Mouse (Mus musculus): ENCODE measurements around the gene Ifngr1.

DNA sequence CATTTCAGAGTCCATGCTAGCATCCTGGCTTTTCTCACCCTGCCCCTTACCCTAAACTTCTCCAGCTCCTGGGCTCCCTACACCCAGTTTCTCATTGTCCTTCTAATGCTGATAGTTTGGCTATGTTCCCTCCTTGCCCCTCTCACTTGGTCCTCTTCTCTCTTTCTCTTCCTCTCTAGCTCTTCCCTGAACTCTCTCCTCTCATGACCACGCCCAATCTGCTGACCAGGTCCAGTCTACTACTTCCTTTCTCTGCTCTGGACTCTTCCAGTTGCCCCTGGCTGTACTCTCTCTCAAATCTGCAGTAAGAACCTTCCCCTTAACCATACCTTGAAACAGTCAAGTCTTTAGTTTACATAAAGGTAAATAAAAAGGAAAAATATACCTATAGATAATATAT is 43.7 kb upstream of the Ifngr1 start:
- no peak for TF ChIP-seq CTCF (IDR thresholded peaks at IDR 0.05; ENCODE audit: borderline replicate concordance, control insufficient read depth, extremely low read depth, insufficient read depth, low read length, poor library complexity)
- TF ChIP-seq POLR2A (IDR thresholded peaks at IDR 0.05; ENCODE audit: control insufficient read depth, extremely low read depth, insufficient read depth, low read length, poor library complexity) = no peak

Measured in thymus, adult 2 months (tissue).